Mouse (Mus musculus) embryonic facial prominence, embryonic 14.5 days (tissue): ENCODE data around the gene Tbc1d4. TPM values are rescaled to one million over a fixed set of nuclear protein-coding genes. Genes with fewer than 3 reads are reported as not detected.

Source experiments
- ATAC-seq: fragments of 200-750 bp; cut with Nextera tagmentation; 2 replicates; pipeline ENCODE4 v1.8.0; 2017; ENCODE audit warnings: low read depth, moderate number of reproducible peaks, moderate TSS enrichment
- DNase-seq: peaks from one replicate; pipeline ENCODE4 v3.0.0-alpha.2; 2015; ENCODE audit warnings: low spot score
- H3K27ac ChIP-seq: fragments of 300-500 bp; sonication (generic); replicated peaks from 2 replicates; pipeline ENCODE4 v1.5.1; 2014; ENCODE audit warnings: low read depth, mild to moderate bottlenecking, low read length, moderate library complexity
- H3K27me3 ChIP-seq: fragments of 300-500 bp; sonication (generic); replicated peaks from 2 replicates; pipeline ENCODE4 v1.6.1; 2014; ENCODE audit warnings: low read length; ENCODE audit not compliant: control insufficient read depth, insufficient read depth
- H3K36me3 ChIP-seq: fragments of 300-500 bp; sonication (generic); 2 replicates; pipeline ENCODE4 v1.6.1; 2014; ENCODE audit warnings: low read length, mixed read lengths; ENCODE audit not compliant: control insufficient read depth, insufficient read depth
- H3K4me1 ChIP-seq: fragments of 300-500 bp; sonication (generic); 2 replicates; pipeline ENCODE4 v1.6.1; 2014; ENCODE audit warnings: antibody characterized with exemption, low read length; ENCODE audit not compliant: control insufficient read depth, insufficient read depth
- H3K4me2 ChIP-seq: fragments of 300-500 bp; sonication (generic); 2 replicates; pipeline ENCODE4 v1.6.1; 2014; ENCODE audit warnings: low read depth, mild to moderate bottlenecking, low read length, moderate library complexity, mixed read lengths
- H3K4me3 ChIP-seq: fragments of 300-500 bp; sonication (generic); 2 replicates; pipeline ENCODE4 v1.5.1; 2014; ENCODE audit warnings: low read depth, mild to moderate bottlenecking, low read length
- H3K9ac ChIP-seq: fragments of 300-500 bp; sonication (generic); 2 replicates; pipeline ENCODE4 v1.6.1; 2014; ENCODE audit warnings: low read depth, mild to moderate bottlenecking, low read length, moderate library complexity, mixed read lengths
- H3K9me3 ChIP-seq: fragments of 300-500 bp; sonication (generic); 2 replicates; pipeline ENCODE4 v1.6.1; 2016; ENCODE audit warnings: low read length; ENCODE audit not compliant: control insufficient read depth
- WGBS: fragments of 180-500 bp; shearing (Covaris S2); extraction: QIAGEN DNeasy Blood & Tissue Kit; methylation state at CpG from one replicate; pipeline ENCODE4 v1.1.7; 2014; 5-methylcytosine and 5-hydroxymethylcytosine counted together
- polyA plus RNA-seq: library from polyadenylated mRNA; unstranded; fragments of >200 nt; fragmentation: Nextera tagmentation; extraction: Ambion mirVana; gene quantifications from 2 replicates; pipeline ENCODE4 v1.2.1, GENCODE M21; 2014

Gene Tbc1d4
- polyA plus RNA-seq, 1 experiment from 2014 or later: 17.3 TPM

GRCm38 (mm10) chr14:101417679-101418078, 191.3 kb downstream of the Tbc1d4 start:
- no peak overlapping the region for H3K27ac ChIP-seq
- ATAC-seq (no peak), DNase-seq (no peak)
- no peaks in the 10 kb centered on the region for H3K27me3 ChIP-seq
- no peak overlapping the region for H3K4me3 ChIP-seq
- 66% methylated on average over 2 of the region's 2 CpGs for WGBS
- H3K4me1 ChIP-seq: no peaks in the 10 kb centered on the region
- no peaks in the 10 kb centered on the region for H3K36me3 ChIP-seq
- no peak overlapping the region for H3K9ac ChIP-seq
- no peaks in the 10 kb centered on the region for H3K9me3 ChIP-seq
- H3K4me2 ChIP-seq: no peak overlapping the region

Other genes starting within 250 kb of the Tbc1d4 start
- gene Commd6, start 31.5 kb upstream of the Tbc1d4 start, polyA plus RNA-seq: 68.8 and 77.9 TPM in 2 replicates
- 106 and 114 TPM in 2 replicates for gene Uchl3, start 44.8 kb upstream of the Tbc1d4 start, polyA plus RNA-seq
- 3.9 and 4.0 TPM in 2 replicates for gene Gm9922, start 120.6 kb upstream of the Tbc1d4 start, polyA plus RNA-seq
- gene Lmo7, start 120.8 kb upstream of the Tbc1d4 start, polyA plus RNA-seq: 28.8 and 35.8 TPM in 2 replicates